ENCODE assay signal across 10 mouse cellular contexts in the genomic region with DNA sequence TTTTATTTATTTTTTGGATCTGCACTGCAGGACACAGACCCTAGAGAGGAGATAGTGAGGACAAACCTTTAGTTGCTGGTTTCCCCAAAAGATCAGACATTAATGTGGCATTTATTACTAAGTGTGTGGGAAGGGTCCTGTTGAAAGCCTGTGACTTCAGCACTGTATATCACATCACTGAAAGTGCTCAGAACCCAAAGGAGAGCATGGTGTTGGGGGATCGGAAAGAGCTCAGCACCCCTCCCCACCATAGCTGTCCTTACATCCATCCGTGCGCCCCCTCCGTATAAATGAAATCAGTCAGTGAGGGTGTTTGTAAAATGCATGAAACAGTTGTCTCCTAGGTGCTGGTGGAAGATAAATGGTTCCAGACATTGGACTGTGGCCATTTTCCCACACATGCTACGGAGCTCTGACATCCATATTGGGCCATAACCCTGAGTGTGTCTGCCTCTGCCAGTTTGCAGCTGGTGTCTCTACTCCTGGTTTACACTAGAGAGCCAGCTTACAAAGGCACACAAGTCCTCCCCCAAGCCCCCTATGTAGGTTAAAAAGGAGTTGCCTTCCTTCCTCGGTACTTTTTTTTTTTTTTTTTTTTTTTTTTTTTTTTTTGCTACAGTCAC.
DNase-seq lines count a peak whose midpoint lies in the region; ATAC-seq and TF ChIP-seq lines count a peak whose summit lies in the region.
"Had no signal": no experiment of that assay in that cellular context is flagged by ENCODE, and none has a peak within 500 bp of the region (broad histone marks: within the 10 kb centered on the region; RNA-seq: fewer than 3 reads in every experiment).

No protein-coding gene starts in this region.

- H3K36me3 ChIP-seq in heart, embryonic 12.5 days: no peaks in the 10 kb centered on the region
- H3K36me3 ChIP-seq in heart, embryonic 10.5 days: no peaks in the 10 kb centered on the region
- H3K36me3 ChIP-seq in CH12.LX (replicated peaks in 1 of 2; ENCODE audit: control insufficient read depth in 1 of 2, insufficient read depth in 1 of 2, low read length in 1 of 2): peaks cover 14 to 28% of the 10 kb centered on the region in 2 experiments
- no peaks in the 10 kb centered on the region for H3K36me3 ChIP-seq in heart, embryonic 14.5 days (ENCODE audit: control insufficient read depth, insufficient read depth, low read length)
- H3K36me3 ChIP-seq in limb, embryonic 15.5 days: no peaks in the 10 kb centered on the region
- no peaks in the 10 kb centered on the region for H3K36me3 ChIP-seq in forebrain, embryonic 15.5 days

- no peak for TF ChIP-seq RAD21 in CH12.LX (IDR thresholded peaks at IDR 0.05; ENCODE audit: low read depth, low read length)

- H3K4me3 ChIP-seq in heart, embryonic 12.5 days: no peak overlapping the region
- no peak overlapping the region for H3K4me3 ChIP-seq in heart, embryonic 10.5 days
- peak overlapping the region; percentile 60 to 91 (median 86) for H3K4me3 ChIP-seq in CH12.LX (replicated peaks in 1 of 3; ENCODE audit: low read depth in 2 of 3, low read length in 2 of 3, poor library complexity in 1 of 3)
- H3K4me3 ChIP-seq in heart, embryonic 14.5 days (ENCODE audit: control insufficient read depth in 1 of 2, insufficient read depth in 1 of 2, low read depth in 1 of 2, low read length in 2 of 2): no peak overlapping the region
- H3K4me3 ChIP-seq in limb, embryonic 15.5 days: peak overlapping the region; percentile 21
- H3K4me3 ChIP-seq in forebrain, embryonic 15.5 days: no peak overlapping the region

- ATAC-seq in heart, embryonic 12.5 days (ENCODE audit: insufficient number of reproducible peaks, low FRiP score): peak; percentile 29; the same call in 1 of the 2 replicates
- ATAC-seq in heart, embryonic 14.5 days (ENCODE audit: insufficient number of reproducible peaks, insufficient read depth, low FRiP score, low read depth): no peak
- no peak for ATAC-seq in limb, embryonic 15.5 days (ENCODE audit: insufficient number of reproducible peaks, low FRiP score, low TSS enrichment, low read depth)
- ATAC-seq in forebrain, embryonic 15.5 days (replicated peaks): no peak
- no peak for ATAC-seq in megakaryocyte progenitor cell, adult 5-6 weeks (replicated peaks; ENCODE audit: poor library complexity)

- H3K4me2 ChIP-seq in heart, embryonic 12.5 days: no peak overlapping the region
- peak overlapping the region; percentile 57 for H3K4me2 ChIP-seq in CH12.LX (ENCODE audit: insufficient read depth, low read depth, poor library complexity, severe bottlenecking)
- peak overlapping the region; percentile 21; the same call in 1 of the 2 replicates for H3K4me2 ChIP-seq in heart, embryonic 14.5 days (ENCODE audit: low read length)
- peak overlapping the region; percentile 31 for H3K4me2 ChIP-seq in limb, embryonic 15.5 days
- H3K4me2 ChIP-seq in forebrain, embryonic 15.5 days (replicated peaks): no peak overlapping the region

- 0 out of 2 replicates have a peak, but pooled peaks cover 4% of the 10 kb centered on the region for H3K4me1 ChIP-seq in heart, embryonic 12.5 days (replicated peaks)
- H3K4me1 ChIP-seq in heart, embryonic 10.5 days: peaks cover 4% of the 10 kb centered on the region; the same call in 1 of the 2 replicates
- H3K4me1 ChIP-seq in CH12.LX (ENCODE audit: control insufficient read depth in 1 of 2, insufficient read depth in 2 of 2): peaks cover 12 to 46% of the 10 kb centered on the region in 2 experiments
- H3K4me1 ChIP-seq in heart, embryonic 14.5 days (ENCODE audit: control insufficient read depth in 2 of 2, insufficient read depth in 2 of 2, low read length in 2 of 2): peaks cover under 1 to 2% of the 10 kb centered on the region in 2 experiments; a peak in 3 of 4 replicates
- H3K4me1 ChIP-seq in limb, embryonic 15.5 days: peaks cover 14% of the 10 kb centered on the region
- H3K4me1 ChIP-seq in forebrain, embryonic 15.5 days: no peaks in the 10 kb centered on the region

- in situ Hi-C loops in CH12.LX (cut with MboI; ENCODE audit: low pct_ligation_motif_present, low pct_unique_long_range_greater_than_20kb, low sequenced_read_pairs): loop anchor here (5.0 kb wide), 1 partner anchor 241 kb away; no protein-coding TSS in a partner anchor

- 75% methylated on average over 6 of the region's 6 CpGs for WGBS in heart, embryonic 12.5 days
- 72% methylated on average over 6 of the region's 6 CpGs for WGBS in heart, embryonic 10.5 days
- 63% methylated on average over 6 of the region's 6 CpGs for WGBS in heart, embryonic 14.5 days
- 24% methylated on average over 6 of the region's 6 CpGs for WGBS in limb, embryonic 15.5 days
- 83% methylated on average over 6 of the region's 6 CpGs for WGBS in forebrain, embryonic 15.5 days

- no peak for DNase-seq in heart, embryonic 10.5 days (ENCODE audit: low spot score)
- peak; percentile 45 for DNase-seq in CH12.LX (ENCODE audit: extremely low read depth)
- no peak for DNase-seq in Muller cell, postnatal 12 days (ENCODE audit: inconsistent ontology term)
- DNase-seq: adrenal gland, postnatal 10 days; midbrain, embryonic 14.5 days had no signal

- TF ChIP-seq POLR2A in CH12.LX (IDR thresholded peaks at IDR 0.05; ENCODE audit: low read depth, low read length): no peak

- peaks cover 56% of the 10 kb centered on the region for H3K79me2 ChIP-seq in CH12.LX (replicated peaks; ENCODE audit: control insufficient read depth, extremely low read depth, insufficient read depth, poor library complexity, severe bottlenecking)

- no peak overlapping the region for H3K27ac ChIP-seq in heart, embryonic 12.5 days (ENCODE audit: poor library complexity, severe bottlenecking)
- no peak overlapping the region for H3K27ac ChIP-seq in heart, embryonic 10.5 days
- H3K27ac ChIP-seq in CH12.LX (ENCODE audit: insufficient read depth, low read depth): peak overlapping the region; percentile 43
- H3K27ac ChIP-seq in heart, embryonic 14.5 days (replicated peaks in 1 of 2; ENCODE audit: control insufficient read depth in 1 of 2, insufficient read depth in 1 of 2, low read depth in 2 of 2, low read length in 2 of 2): no peak overlapping the region
- H3K27ac ChIP-seq in limb, embryonic 15.5 days: peak overlapping the region; percentile 17; the same call in 1 of the 2 replicates
- H3K27ac ChIP-seq in forebrain, embryonic 15.5 days (replicated peaks): no peak overlapping the region

- no peak for TF ChIP-seq CTCF in CH12.LX (conservative IDR thresholded peaks at IDR 0.05 in 1 of 2, IDR thresholded peaks at IDR 0.05 in 1 of 2; ENCODE audit: low read depth in 2 of 2, low read length in 2 of 2)

- dilution Hi-C loops in CH12.LX (cut with MboI; ENCODE audit: extremely low pct_ligation_motif_present, extremely low pct_unique_long_range_greater_than_20kb, low sequenced_read_pairs): no loop called here

- H3K27me3 ChIP-seq in heart, embryonic 12.5 days (replicated peaks): no peaks in the 10 kb centered on the region
- no peaks in the 10 kb centered on the region for H3K27me3 ChIP-seq in heart, embryonic 10.5 days (ENCODE audit: insufficient read depth, poor library complexity, severe bottlenecking)
- no peaks in the 10 kb centered on the region for H3K27me3 ChIP-seq in CH12.LX (replicated peaks)
- H3K27me3 ChIP-seq in heart, embryonic 14.5 days (ENCODE audit: control insufficient read depth, insufficient read depth, low read length): no peaks in the 10 kb centered on the region
- H3K27me3 ChIP-seq in limb, embryonic 15.5 days: no peaks in the 10 kb centered on the region
- no peaks in the 10 kb centered on the region for H3K27me3 ChIP-seq in forebrain, embryonic 15.5 days

- TF ChIP-seq EP300 in CH12.LX (IDR thresholded peaks at IDR 0.05; ENCODE audit: low read length): no peak

- no peaks in the 10 kb centered on the region for H3K9me3 ChIP-seq in heart, embryonic 12.5 days (replicated peaks)
- no peaks in the 10 kb centered on the region for H3K9me3 ChIP-seq in heart, embryonic 10.5 days
- H3K9me3 ChIP-seq in CH12.LX (replicated peaks; ENCODE audit: low read length): peaks cover 4% of the 10 kb centered on the region
- H3K9me3 ChIP-seq in heart, embryonic 14.5 days (ENCODE audit: control insufficient read depth, low read length): no peaks in the 10 kb centered on the region
- H3K9me3 ChIP-seq in limb, embryonic 15.5 days: no peaks in the 10 kb centered on the region; the same call in 1 of the 2 replicates
- H3K9me3 ChIP-seq in forebrain, embryonic 15.5 days: no peaks in the 10 kb centered on the region

- H3K9ac ChIP-seq in heart, embryonic 12.5 days: no peak overlapping the region
- peak overlapping the region; percentile 83 for H3K9ac ChIP-seq in CH12.LX (ENCODE audit: insufficient read depth, low read depth)
- H3K9ac ChIP-seq in heart, embryonic 14.5 days (ENCODE audit: low read length): no peak overlapping the region
- no peak overlapping the region for H3K9ac ChIP-seq in limb, embryonic 15.5 days
- H3K9ac ChIP-seq in forebrain, embryonic 15.5 days (replicated peaks): no peak overlapping the region

TF ChIP-seq in CH12.LX, 34 proteins besides CTCF, POLR2A, EP300 and RAD21:
- TF ChIP-seq MAX (IDR thresholded peaks at IDR 0.05; ENCODE audit: low read length) (peak; percentile 46; the same call in 1 of the 2 replicates), ZNF384 (IDR thresholded peaks at IDR 0.05; ENCODE audit: low read depth, low read length) (peak; percentile 88), SIN3A (IDR thresholded peaks at IDR 0.05; ENCODE audit: low read length) (peak; percentile 39; the same call in 1 of the 2 replicates), MYC (IDR thresholded peaks at IDR 0.05; ENCODE audit: low read depth, low read length) (0 out of 2 replicates have a peak, but pooled peaks have one; percentile 15), TCF12 (IDR thresholded peaks at IDR 0.05; ENCODE audit: low read depth, low read length) (0 out of 2 replicates have a peak, but pooled peaks have one; percentile 20), KAT2A (IDR thresholded peaks at IDR 0.05; ENCODE audit: insufficient replicate concordance, low read length) (no peak), RCOR1 (conservative IDR thresholded peaks at IDR 0.05; ENCODE audit: low read depth, low read length) (no peak), TBP (conservative IDR thresholded peaks at IDR 0.05; ENCODE audit: low read depth, low read length) (0 out of 2 replicates have a peak, but pooled peaks have one; percentile 35)

Comparison
In these comparisons a context has a peak if more than half of its experiments do, and no peak if none do; other contexts are left out.
1. H3K4me2 ChIP-seq: peak in CH12.LX (single experiment), heart, embryonic 14.5 days (single experiment) and limb, embryonic 15.5 days (single experiment); none in heart, embryonic 12.5 days (single experiment) and forebrain, embryonic 15.5 days (single experiment).
2. H3K27ac ChIP-seq: peak in CH12.LX (single experiment) and limb, embryonic 15.5 days (single experiment); none in heart, embryonic 12.5 days (single experiment), heart, embryonic 10.5 days (single experiment), heart, embryonic 14.5 days (0 of 2) and forebrain, embryonic 15.5 days (single experiment).
3. H3K4me3 ChIP-seq: peak in CH12.LX (3 of 3) and limb, embryonic 15.5 days (single experiment); none in heart, embryonic 12.5 days (single experiment), heart, embryonic 10.5 days (single experiment), heart, embryonic 14.5 days (0 of 2) and forebrain, embryonic 15.5 days (single experiment).